ENCODE assay signal across 16 mouse cellular contexts in the genomic region with DNA sequence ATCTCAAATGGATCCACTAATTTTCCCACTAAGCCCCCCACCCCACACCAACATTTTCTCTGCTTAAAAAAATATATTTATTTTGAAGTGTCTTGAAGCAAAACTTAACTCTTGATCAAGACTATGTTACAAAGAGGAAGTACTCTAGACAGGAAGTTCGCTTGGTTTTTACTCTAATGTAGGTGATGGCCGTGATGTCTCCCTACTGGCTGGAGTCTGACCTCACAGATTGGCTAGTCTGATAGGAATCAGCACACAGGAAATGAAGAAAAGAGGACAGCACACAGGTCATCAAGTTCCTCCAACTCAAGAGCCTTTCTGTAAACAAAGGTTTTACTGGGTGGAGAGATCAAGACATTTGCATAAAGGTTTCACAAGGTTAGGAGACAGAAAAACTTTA. TPM values are rescaled to one million over a fixed set of nuclear protein-coding genes. Genes with fewer than 3 reads are reported as not detected.
DNase-seq lines count a peak whose midpoint lies in the region; ATAC-seq and TF ChIP-seq lines count a peak whose summit lies in the region.
"Had no signal": no experiment of that assay in that cellular context is flagged by ENCODE, and none has a peak within 500 bp of the region (broad histone marks: within the 10 kb centered on the region; RNA-seq: fewer than 3 reads in every experiment).

No protein-coding gene starts in this region.

- H3K27me3 ChIP-seq in heart, embryonic 16.5 days (ENCODE audit: control insufficient read depth, insufficient read depth, low read length) = no peaks in the 10 kb centered on the region
- H3K27me3 ChIP-seq in MEL (ENCODE audit: control insufficient read depth in 1 of 2, insufficient read depth in 2 of 2, low read length in 2 of 2) = peaks cover 0 to 3% of the 10 kb centered on the region in 2 experiments; a peak in 2 of 4 replicates
- no peaks in the 10 kb centered on the region for H3K27me3 ChIP-seq in intestine, embryonic 15.5 days (replicated peaks)
- no peaks in the 10 kb centered on the region for H3K27me3 ChIP-seq in liver, embryonic 11.5 days (replicated peaks; ENCODE audit: control insufficient read depth, insufficient read depth, low read length)
- H3K27me3 ChIP-seq in cerebellum, adult 2 months (ENCODE audit: control insufficient read depth, insufficient read depth, low read length) = no peaks in the 10 kb centered on the region
- H3K27me3 ChIP-seq: forebrain, embryonic 12.5 days; limb, embryonic 13.5 days; Patski had no signal

- 78% methylated on average over 2 of the region's 2 CpGs for WGBS in heart, embryonic 16.5 days
- 79% methylated on average over 2 of the region's 2 CpGs for WGBS in intestine, embryonic 15.5 days
- WGBS in liver, embryonic 11.5 days = 40% methylated on average over 2 of the region's 2 CpGs
- 91% methylated on average over 2 of the region's 2 CpGs for WGBS in cerebellum, adult 2 months

- TF ChIP-seq CTCF in MEL (IDR thresholded peaks at IDR 0.05 in 2 of 3, conservative IDR thresholded peaks at IDR 0.05 in 1 of 3; ENCODE audit: control insufficient read depth in 1 of 3, insufficient read depth in 1 of 3, low read depth in 2 of 3, low read length in 3 of 3, poor library complexity in 1 of 3, severe bottlenecking in 1 of 3) = no peak
- TF ChIP-seq CTCF in cerebellum, adult 2 months (IDR thresholded peaks at IDR 0.05; ENCODE audit: borderline replicate concordance, insufficient read depth, low read depth, low read length) = no peak

- H3K36me3 ChIP-seq in heart, embryonic 16.5 days (ENCODE audit: control insufficient read depth, insufficient read depth) = no peaks in the 10 kb centered on the region
- no peaks in the 10 kb centered on the region for H3K36me3 ChIP-seq in MEL (ENCODE audit: control insufficient read depth in 1 of 2, insufficient read depth in 2 of 2, low read length in 2 of 2)
- H3K36me3 ChIP-seq in intestine, embryonic 15.5 days = no peaks in the 10 kb centered on the region
- H3K36me3 ChIP-seq in liver, embryonic 11.5 days (ENCODE audit: control insufficient read depth, insufficient read depth, low read length) = no peaks in the 10 kb centered on the region
- H3K36me3 ChIP-seq: forebrain, embryonic 12.5 days; limb, embryonic 13.5 days had no signal

- peak overlapping the region; percentile 68 for H3K27ac ChIP-seq in heart, embryonic 16.5 days (ENCODE audit: low read length)
- H3K27ac ChIP-seq in MEL (ENCODE audit: control insufficient read depth, low read depth, low read length) = no peak overlapping the region
- no peak overlapping the region for H3K27ac ChIP-seq in intestine, embryonic 15.5 days
- no peak overlapping the region for H3K27ac ChIP-seq in liver, embryonic 11.5 days (ENCODE audit: low read depth, low read length)
- no peak overlapping the region for H3K27ac ChIP-seq in cerebellum, adult 2 months (ENCODE audit: insufficient read depth, low read length)
- H3K27ac ChIP-seq: forebrain, embryonic 12.5 days; kidney, postnatal 0 days; limb, embryonic 13.5 days had no signal

- TF ChIP-seq EP300 in MEL (IDR thresholded peaks at IDR 0.05; ENCODE audit: low read depth in 1 of 2, low read length in 2 of 2) = no peak

- no peak overlapping the region for H3K4me2 ChIP-seq in heart, embryonic 16.5 days (ENCODE audit: low read depth, low read length)
- H3K4me2 ChIP-seq in intestine, embryonic 15.5 days (replicated peaks) = no peak overlapping the region
- no peak overlapping the region for H3K4me2 ChIP-seq in liver, embryonic 11.5 days
- H3K4me2 ChIP-seq: forebrain, embryonic 12.5 days; limb, embryonic 13.5 days had no signal

- no peak for ATAC-seq in heart, embryonic 16.5 days (replicated peaks; ENCODE audit: extremely low read depth, insufficient read depth, low FRiP score)
- ATAC-seq in megakaryocyte progenitor cell, adult 5-6 weeks (replicated peaks; ENCODE audit: poor library complexity) = peak; percentile 87
- ATAC-seq in intestine, embryonic 15.5 days = no peak
- ATAC-seq in liver, embryonic 11.5 days (replicated peaks; ENCODE audit: low FRiP score) = no peak
- ATAC-seq: liver, postnatal 0 days; Patski had no signal

- no peak overlapping the region for H3K9ac ChIP-seq in heart, embryonic 16.5 days (ENCODE audit: low read length)
- no peak overlapping the region for H3K9ac ChIP-seq in MEL (ENCODE audit: control insufficient read depth, low read depth, low read length, poor library complexity, severe bottlenecking)
- no peak overlapping the region for H3K9ac ChIP-seq in intestine, embryonic 15.5 days
- H3K9ac ChIP-seq in liver, embryonic 11.5 days (ENCODE audit: low read depth, low read length) = no peak overlapping the region
- H3K9ac ChIP-seq: forebrain, embryonic 12.5 days; limb, embryonic 13.5 days; liver, postnatal 0 days had no signal

- H3K4me1 ChIP-seq in heart, embryonic 16.5 days (ENCODE audit: control insufficient read depth, insufficient read depth, low read length) = peaks cover 23% of the 10 kb centered on the region
- H3K4me1 ChIP-seq in MEL (ENCODE audit: control insufficient read depth in 1 of 2, insufficient read depth in 2 of 2, low read length in 2 of 2) = no peaks in the 10 kb centered on the region
- 0 out of 2 replicates have a peak, but pooled peaks cover 5% of the 10 kb centered on the region for H3K4me1 ChIP-seq in intestine, embryonic 15.5 days (replicated peaks)
- no peaks in the 10 kb centered on the region for H3K4me1 ChIP-seq in liver, embryonic 11.5 days (replicated peaks; ENCODE audit: control insufficient read depth, insufficient read depth, low read length)
- H3K4me1 ChIP-seq in cerebellum, adult 2 months (ENCODE audit: control insufficient read depth, insufficient read depth, low read length) = no peaks in the 10 kb centered on the region
- H3K4me1 ChIP-seq: forebrain, embryonic 12.5 days had no signal

- no peak overlapping the region for H3K4me3 ChIP-seq in heart, embryonic 16.5 days (ENCODE audit: low read length)
- H3K4me3 ChIP-seq in MEL (ENCODE audit: control insufficient read depth in 1 of 2, insufficient read depth in 1 of 2, low read depth in 2 of 2, low read length in 2 of 2) = no peak overlapping the region
- H3K4me3 ChIP-seq in intestine, embryonic 15.5 days (replicated peaks) = no peak overlapping the region
- H3K4me3 ChIP-seq in liver, embryonic 11.5 days (ENCODE audit: low read depth, low read length) = no peak overlapping the region
- H3K4me3 ChIP-seq in cerebellum, adult 2 months (replicated peaks; ENCODE audit: insufficient read depth, low read depth, low read length) = no peak overlapping the region
- H3K4me3 ChIP-seq: forebrain, embryonic 12.5 days; limb, embryonic 13.5 days had no signal

- no peaks in the 10 kb centered on the region for H3K9me3 ChIP-seq in heart, embryonic 16.5 days (replicated peaks; ENCODE audit: control insufficient read depth, low read length)
- no peaks in the 10 kb centered on the region for H3K9me3 ChIP-seq in MEL (replicated peaks; ENCODE audit: insufficient read depth, low read length)
- no peaks in the 10 kb centered on the region for H3K9me3 ChIP-seq in intestine, embryonic 15.5 days
- H3K9me3 ChIP-seq in liver, embryonic 11.5 days (ENCODE audit: control insufficient read depth, low read length) = no peaks in the 10 kb centered on the region
- H3K9me3 ChIP-seq: forebrain, embryonic 12.5 days; limb, embryonic 13.5 days had no signal

- TF ChIP-seq POLR2A in MEL (IDR thresholded peaks at IDR 0.05; ENCODE audit: control insufficient read depth in 1 of 2, insufficient read depth in 1 of 2, low read depth in 1 of 2, low read length in 2 of 2, poor library complexity in 1 of 2) = no peak
- TF ChIP-seq POLR2A in cerebellum, adult 2 months (IDR thresholded peaks at IDR 0.05; ENCODE audit: borderline replicate concordance, insufficient read depth, low read length) = no peak

- TF ChIP-seq RAD21 in MEL (IDR thresholded peaks at IDR 0.05; ENCODE audit: low read depth, low read length) = no peak

- DNase-seq in heart, postnatal 4 days = no peak
- peak; percentile 23 for DNase-seq in A20 (ENCODE audit: low read depth, low spot score)
- peak; percentile 8 for DNase-seq in MEL (ENCODE audit: low read depth, low spot score)
- DNase-seq in liver, embryonic 11.5 days (ENCODE audit: low spot score) = no peak
- no peak for DNase-seq in cerebellum, adult 2 months
- DNase-seq: cerebellum, adult 11-12 months; gastrocnemius, postnatal 36 days; liver, postnatal 0 days; lung, postnatal 4 days had no signal

- no peaks in the 10 kb centered on the region for H3K79me2 ChIP-seq in MEL (ENCODE audit: control insufficient read depth, insufficient read depth, low read length, poor library complexity)

TF ChIP-seq in MEL, 35 proteins besides CTCF, POLR2A, EP300 and RAD21:
- no peak for TF ChIP-seq E2F4 (IDR thresholded peaks at IDR 0.05; ENCODE audit: borderline replicate concordance, low read depth, low read length)
- TF ChIP-seq GABPA (IDR thresholded peaks at IDR 0.05; ENCODE audit: low read depth, low read length) = no peak
- TF ChIP-seq BHLHE40 (IDR thresholded peaks at IDR 0.05; ENCODE audit: borderline replicate concordance, low read depth, low read length) = no peak
- no peak for TF ChIP-seq HCFC1 (IDR thresholded peaks at IDR 0.05; ENCODE audit: low read depth, low read length)
- TF ChIP-seq JUND (IDR thresholded peaks at IDR 0.05; ENCODE audit: low read depth, low read length) = no peak
- TF ChIP-seq GATA1 (IDR thresholded peaks at IDR 0.05; ENCODE audit: low read depth, low read length) = no peak
- TF ChIP-seq ZMIZ1 (IDR thresholded peaks at IDR 0.05; ENCODE audit: low read depth, low read length) = no peak
- no peak for TF ChIP-seq MAZ (IDR thresholded peaks at IDR 0.05; ENCODE audit: low read depth, low read length)
- TF ChIP-seq MAX (IDR thresholded peaks at IDR 0.05; ENCODE audit: low read length) = no peak

RNA-seq across cellular contexts. Expression of gene Fhl2, which starts 44.4 kb away (rescaled TPM):
- polyA plus RNA-seq in heart, embryonic 16.5 days (2015; fragmentation: Nextera tagmentation; extraction: Ambion mirVana) = 426 and 443 TPM in 2 replicates
- total RNA-seq in heart, postnatal 4 days (2021) = 1,000 to 10,000 TPM; 1,103 to 1,257 TPM
- total RNA-seq in MEL (2012; rRNA removed) = not detected in 2 replicates
- not detected for polyA plus RNA-seq in MEL (2012; ENCODE audit: insufficient read depth in 1 of 2, insufficient read length in 2 of 2, low read depth in 1 of 2, low replicate concordance in 2 of 2, missing spikeins in 1 of 2)
- 0.10 TPM in 1 of 2 replicates, not detected in the other for total RNA-seq in megakaryocyte progenitor cell, adult 5-6 weeks (2015)
- 1.1 TPM in 1 of 2 replicates, not detected in the other for total RNA-seq in megakaryocyte progenitor cell, adult 5-6 weeks (2017)
- polyA plus RNA-seq in intestine, embryonic 15.5 days (2015; fragmentation: Nextera tagmentation; extraction: Ambion mirVana) = 54.5 and 58.0 TPM in 2 replicates
- 6.1 and 9.3 TPM in 2 replicates for polyA plus RNA-seq in liver, embryonic 11.5 days (2014; fragmentation: Nextera tagmentation; extraction: Ambion mirVana)
- polyA plus RNA-seq in cerebellum, adult 2 months (2012; rRNA removed) = 5.5 and 6.2 TPM in 2 replicates

Comparison
In these comparisons a context has a peak if more than half of its experiments do, and no peak if none do; other contexts are left out.
1. DNase-seq: peak in A20 (single experiment) and MEL (single experiment); none in heart, postnatal 4 days (single experiment), liver, embryonic 11.5 days (single experiment) and cerebellum, adult 2 months (0 of 2).